Mouse (Mus musculus): ENCODE results near the gene Bmp7. TPM values are rescaled to one million over a fixed set of nuclear protein-coding genes. Genes with fewer than 3 reads are reported as not detected.

The Bmp7 gene
- 13.4 and 13.7 TPM in 2 replicates for polyA plus RNA-seq (2015; fragmentation: Nextera tagmentation; extraction: Ambion mirVana)

DNA sequence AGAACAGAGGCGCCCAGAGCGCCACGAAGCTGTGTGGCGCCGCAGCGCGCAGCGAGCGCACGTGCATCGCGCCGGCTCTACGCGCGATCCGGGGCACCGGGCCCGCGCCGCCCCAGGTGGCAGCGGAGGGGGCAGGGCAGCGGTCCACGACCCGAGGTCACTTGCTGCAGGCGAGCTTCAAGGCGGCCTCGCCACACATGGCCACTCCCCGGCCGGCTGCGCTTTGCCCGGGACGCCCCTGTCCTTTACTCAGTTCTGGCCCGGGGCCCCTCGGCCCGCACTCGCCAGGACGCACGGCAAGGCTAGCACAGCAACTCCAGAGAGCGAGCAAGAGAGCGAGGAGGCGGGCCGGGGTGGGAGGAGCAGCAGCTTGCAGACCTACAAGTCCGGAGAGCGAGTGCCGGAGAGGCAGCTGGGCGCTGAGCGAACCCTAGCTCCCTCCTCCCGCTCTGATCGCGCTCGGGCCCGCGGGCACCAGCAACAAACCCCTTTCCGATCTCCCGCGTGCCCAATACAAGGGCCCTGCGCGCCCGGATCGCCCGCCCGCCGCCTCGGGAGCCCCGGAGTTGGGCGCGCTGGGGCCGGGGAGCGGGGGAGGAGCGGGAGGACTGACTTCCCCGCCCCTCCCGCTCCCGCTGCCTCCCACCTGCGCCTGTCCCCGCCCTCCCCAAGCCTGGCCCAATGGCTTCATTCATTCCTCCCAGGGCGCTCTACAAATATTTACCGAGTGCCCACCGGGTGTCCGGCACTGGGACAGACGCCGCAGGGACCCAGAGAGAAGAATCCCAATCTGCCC is at the start of gene Bmp7:
Gene Bmp7, minus strand, starts transcription at position 319 of the 796 bp plus-strand sequence.
- WGBS, result under 1% methylated on average over 80 of the region's 82 CpGs

DNA sequence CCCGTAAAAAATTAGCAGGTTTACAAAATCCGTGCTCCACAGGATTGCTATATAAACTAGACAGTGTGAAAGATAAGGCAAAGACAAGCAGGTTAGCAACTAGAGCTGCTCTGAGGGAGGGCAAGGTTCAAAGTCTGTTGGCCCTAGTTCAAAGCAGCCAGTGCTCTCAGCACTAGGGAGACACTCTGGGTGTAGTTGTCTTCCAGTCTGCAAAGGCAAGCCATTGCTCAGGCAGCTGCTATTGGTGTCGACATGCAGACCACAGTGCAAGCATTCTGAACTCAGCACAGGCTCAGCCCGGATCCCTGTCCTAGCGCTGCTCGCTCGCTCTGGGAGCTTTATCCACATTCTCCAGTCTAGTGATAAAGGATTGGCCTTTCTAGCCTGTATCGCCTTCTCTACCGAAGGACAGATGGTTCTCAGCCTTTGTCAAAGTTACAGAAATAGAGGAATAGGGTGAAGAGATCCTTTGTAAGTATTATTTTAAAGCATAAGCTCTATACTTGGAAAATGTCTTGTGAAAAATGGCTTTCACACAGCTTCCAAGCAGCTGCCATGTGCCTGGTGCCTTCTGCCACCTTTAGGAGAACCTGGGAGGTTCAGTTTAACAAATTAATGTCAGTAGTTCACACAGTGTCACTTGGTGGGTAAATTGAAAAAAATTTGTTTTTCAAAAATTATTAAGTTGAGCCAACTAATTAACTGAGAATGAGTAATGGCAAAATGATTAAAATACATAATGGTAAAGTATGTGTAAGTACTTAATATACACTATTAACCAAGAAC is 42.8 kb upstream of the Bmp7 start:
- Histone ChIP-seq H3K4me1 (0 out of 2 replicates have a peak, but pooled peaks cover 1% of the 10 kb centered on the region), H3K4me3 (replicated peaks) (no peak overlapping the region), H3K27me3 (replicated peaks) (no peaks in the 10 kb centered on the region), H3K4me2 (no peak overlapping the region), H3K9ac (replicated peaks) (no peak overlapping the region), H3K27ac (replicated peaks) (no peak overlapping the region), H3K36me3 (no peaks in the 10 kb centered on the region), H3K9me3 (replicated peaks) (no peaks in the 10 kb centered on the region)
- 79% methylated on average over 9 of the region's 9 CpGs for WGBS
- no peak for ATAC-seq (ENCODE audit: low FRiP score)

More for the DNA sequence above, at the start of gene Bmp7:
- ATAC-seq (ENCODE audit: low FRiP score), result peak; percentile 54
- H3K9me3 ChIP-seq (replicated peaks), result no peaks in the 10 kb centered on the region
- no peaks in the 10 kb centered on the region for H3K36me3 ChIP-seq
- peak within 1 kb of the TSS; percentile 85 for H3K4me2 ChIP-seq
- peak within 1 kb of the TSS; percentile 48 for H3K27ac ChIP-seq (replicated peaks)
- peak within 1 kb of the TSS; percentile 45 for H3K4me3 ChIP-seq (replicated peaks)
- peaks cover 84% of the 10 kb centered on the region for H3K27me3 ChIP-seq (replicated peaks)
- H3K4me1 ChIP-seq, result peaks cover 52% of the 10 kb centered on the region
- peak within 1 kb of the TSS; percentile 33 for H3K9ac ChIP-seq (replicated peaks)

GRCm38 (mm10) chr2:172979666-172980345 is 39.7 kb upstream of the Bmp7 start:
- H3K36me3 ChIP-seq, result no peaks in the 10 kb centered on the region
- WGBS, result 95% methylated on average over 43 of the region's 43 CpGs
- H3K4me3 ChIP-seq (replicated peaks), result no peak overlapping the region
- no peaks in the 10 kb centered on the region for H3K27me3 ChIP-seq (replicated peaks)
- H3K4me1 ChIP-seq, result peaks cover 16% of the 10 kb centered on the region
- ATAC-seq (ENCODE audit: low FRiP score), result no peak
- no peak overlapping the region for H3K9ac ChIP-seq (replicated peaks)
- no peak overlapping the region for H3K4me2 ChIP-seq
- no peak overlapping the region for H3K27ac ChIP-seq (replicated peaks)
- H3K9me3 ChIP-seq (replicated peaks), result no peaks in the 10 kb centered on the region

- Histone ChIP-seq H3K4me3 (replicated peaks) (no peak overlapping the region), H3K27me3 (replicated peaks) (no peaks in the 10 kb centered on the region), H3K27ac (replicated peaks) (no peak overlapping the region), H3K9ac (replicated peaks) (no peak overlapping the region), H3K36me3 (no peaks in the 10 kb centered on the region), H3K9me3 (replicated peaks) (no peaks in the 10 kb centered on the region), H3K4me1 (peaks cover 16% of the 10 kb centered on the region), H3K4me2 (0 out of 2 replicates have a peak overlapping the region, but pooled peaks have one; percentile 35)
- 62% methylated on average over 4 of the region's 4 CpGs for WGBS
- 0 out of 2 replicates have a peak, but pooled peaks have one; percentile 53 for ATAC-seq (ENCODE audit: low FRiP score)
Measured at GRCm38 (mm10) chr2:172978131-172978633, 38.1 kb upstream of the Bmp7 start.

GRCm38 (mm10) chr2:172977409-172978130 is 37.4 kb upstream of the Bmp7 start, which contains the start of gene Spo11:
Gene Spo11 (plus strand): TSS chr2:172977700.
- Histone ChIP-seq H3K9me3 (replicated peaks) (no peaks in the 10 kb centered on the region), H3K4me2 (peak within 1 kb of the TSS; percentile 35), H3K36me3 (no peaks in the 10 kb centered on the region), H3K4me1 (peaks cover 16% of the 10 kb centered on the region), H3K27me3 (replicated peaks) (no peaks in the 10 kb centered on the region), H3K9ac (replicated peaks) (0 out of 2 replicates have a peak within 1 kb of the TSS, but pooled peaks have one; percentile 14), H3K4me3 (replicated peaks) (no peak within 1 kb of the TSS), H3K27ac (replicated peaks) (no peak within 1 kb of the TSS)
- 12% methylated on average over 14 of the region's 14 CpGs for WGBS
- 0 out of 2 replicates have a peak, but pooled peaks have one; percentile 14 for ATAC-seq (ENCODE audit: low FRiP score)

DNA sequence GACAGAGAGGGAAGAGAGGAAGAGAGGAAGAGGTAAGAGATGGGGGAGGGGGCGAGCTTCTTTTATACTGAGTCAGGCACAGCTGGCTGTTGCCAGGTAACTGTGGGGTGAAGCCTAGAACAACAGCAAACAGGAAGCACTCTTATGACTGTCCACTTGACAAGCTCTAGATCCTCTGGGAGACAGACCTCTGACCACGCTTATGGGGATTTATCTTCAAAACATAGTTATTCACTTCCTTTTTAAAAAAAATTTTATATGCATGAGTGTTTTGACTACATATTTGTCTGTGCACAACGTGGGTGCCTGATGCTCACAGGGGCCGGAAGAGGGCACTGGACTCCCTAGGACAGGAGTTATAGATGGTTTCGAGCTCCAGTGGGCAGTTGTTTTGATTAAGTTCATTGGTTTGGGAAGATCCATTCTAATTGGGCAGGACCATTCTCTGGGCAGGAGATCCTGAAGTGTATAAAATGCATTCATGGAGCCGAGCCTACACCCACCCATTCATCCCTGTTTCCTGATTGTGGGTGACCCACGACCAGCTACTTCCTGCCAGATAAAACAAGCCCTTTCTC is 36.6 kb upstream of the Bmp7 start:
- H3K4me2 ChIP-seq, result 0 out of 2 replicates have a peak overlapping the region, but pooled peaks have one; percentile 2
- ATAC-seq (ENCODE audit: low FRiP score), result no peak
- H3K4me3 ChIP-seq (replicated peaks), result no peak overlapping the region
- peaks cover 16% of the 10 kb centered on the region for H3K4me1 ChIP-seq
- H3K36me3 ChIP-seq, result no peaks in the 10 kb centered on the region
- H3K27ac ChIP-seq (replicated peaks), result no peak overlapping the region
- 0 out of 2 replicates have a peak overlapping the region, but pooled peaks have one; percentile 14 for H3K9ac ChIP-seq (replicated peaks)
- 31% methylated on average over 7 of the region's 7 CpGs for WGBS
- H3K9me3 ChIP-seq (replicated peaks), result no peaks in the 10 kb centered on the region
- H3K27me3 ChIP-seq (replicated peaks), result no peaks in the 10 kb centered on the region

GRCm38 (mm10) chr2:172975159-172975558 is 35.0 kb upstream of the Bmp7 start:
- Histone ChIP-seq H3K9me3 (replicated peaks) (no peaks in the 10 kb centered on the region), H3K4me2 (no peak overlapping the region), H3K4me3 (replicated peaks) (no peak overlapping the region), H3K36me3 (no peaks in the 10 kb centered on the region), H3K4me1 (peaks cover 16% of the 10 kb centered on the region), H3K27me3 (replicated peaks) (no peaks in the 10 kb centered on the region), H3K9ac (replicated peaks) (no peak overlapping the region), H3K27ac (replicated peaks) (no peak overlapping the region)
- 87% methylated on average over 6 of the region's 6 CpGs for WGBS
- ATAC-seq (ENCODE audit: low FRiP score), result no peak

GRCm38 (mm10) chr2:172974701-172975100 is 34.6 kb upstream of the Bmp7 start:
- ATAC-seq (ENCODE audit: low FRiP score), result no peak
- Histone ChIP-seq H3K27me3 (replicated peaks) (no peaks in the 10 kb centered on the region), H3K9ac (replicated peaks) (no peak overlapping the region), H3K36me3 (no peaks in the 10 kb centered on the region), H3K4me2 (no peak overlapping the region), H3K4me3 (replicated peaks) (no peak overlapping the region), H3K4me1 (peaks cover 16% of the 10 kb centered on the region), H3K9me3 (replicated peaks) (no peaks in the 10 kb centered on the region), H3K27ac (replicated peaks) (no peak overlapping the region)
- WGBS, result 62% methylated on average over 7 of the region's 7 CpGs

GRCm38 (mm10) chr2:172973806-172974565 is 33.9 kb upstream of the Bmp7 start:
- Histone ChIP-seq H3K36me3 (no peaks in the 10 kb centered on the region), H3K4me1 (peaks cover 16% of the 10 kb centered on the region), H3K9me3 (replicated peaks) (no peaks in the 10 kb centered on the region), H3K27ac (replicated peaks) (no peak overlapping the region), H3K9ac (replicated peaks) (no peak overlapping the region), H3K4me2 (no peak overlapping the region), H3K4me3 (replicated peaks) (no peak overlapping the region), H3K27me3 (replicated peaks) (no peaks in the 10 kb centered on the region)
- 27% methylated on average over 7 of the region's 7 CpGs for WGBS
- ATAC-seq (ENCODE audit: low FRiP score), result no peak

GRCm38 (mm10) chr2:172971865-172972264 is 31.7 kb upstream of the Bmp7 start:
- H3K4me2 ChIP-seq, result no peak overlapping the region
- ATAC-seq (ENCODE audit: low FRiP score), result no peak
- H3K27me3 ChIP-seq (replicated peaks), result no peaks in the 10 kb centered on the region
- peaks cover 4% of the 10 kb centered on the region; the same call in 1 of the 2 replicates for H3K4me1 ChIP-seq
- no peaks in the 10 kb centered on the region for H3K9me3 ChIP-seq (replicated peaks)
- H3K4me3 ChIP-seq (replicated peaks), result no peak overlapping the region
- H3K36me3 ChIP-seq, result no peaks in the 10 kb centered on the region
- H3K27ac ChIP-seq (replicated peaks), result no peak overlapping the region
- H3K9ac ChIP-seq (replicated peaks), result no peak overlapping the region
- WGBS, result 92% methylated on average over 2 of the region's 2 CpGs

Data from neural tube, embryonic 15.5 days (tissue).